Comparison of ENCODE assay signal across 8 mouse cellular contexts in the genomic region with DNA sequence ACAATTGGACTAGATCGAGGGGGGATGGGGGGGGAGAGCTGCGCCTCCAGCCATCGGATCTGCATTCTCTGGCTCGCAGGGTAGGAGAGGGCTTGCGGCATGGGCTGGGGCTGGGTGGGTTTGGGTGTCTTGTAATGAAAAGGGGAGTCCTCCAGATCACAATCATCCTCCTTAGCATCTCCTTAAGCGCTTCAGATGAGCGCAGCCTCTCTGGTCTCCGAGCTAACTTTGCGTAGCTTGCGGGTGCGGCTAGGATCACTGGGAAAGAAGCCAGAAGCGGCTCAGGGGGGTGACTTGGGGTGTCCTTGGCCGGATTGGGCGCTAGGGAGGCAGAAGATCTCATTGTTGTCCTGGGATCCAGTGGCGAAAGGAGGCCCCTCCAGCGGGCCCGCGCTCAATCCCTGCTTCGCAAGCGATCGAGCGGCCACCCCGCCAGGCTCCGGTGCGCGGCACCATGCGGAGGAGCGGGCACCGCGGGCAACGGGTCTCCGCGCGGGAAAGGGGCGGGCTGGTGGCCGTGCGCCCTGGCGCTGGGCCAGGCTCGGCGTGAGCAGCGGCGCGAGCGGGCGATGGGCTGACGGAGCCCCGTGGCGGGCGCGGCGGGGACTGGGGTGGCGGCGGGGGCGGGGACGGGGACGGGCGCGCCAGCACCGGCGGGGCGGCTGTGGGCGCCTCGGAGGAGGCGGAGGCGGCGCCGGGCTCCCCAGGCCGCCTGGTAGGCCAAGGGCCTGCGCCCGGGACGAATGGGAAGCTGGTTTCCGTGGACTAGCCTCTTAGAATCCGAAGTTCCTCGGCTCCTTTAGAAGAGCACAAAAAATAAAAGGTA.
A peak's percentile ranks its signal among the peaks of the same experiment; 100 is the strongest.
DNase-seq lines count a peak whose midpoint lies in the region; ATAC-seq lines count a peak whose summit lies in the region.

No protein-coding gene starts in this region.

- intact Hi-C loops in left cerebral cortex, postnatal 10 days (cut with DNase I), result no loop called here

- no peaks in the 10 kb centered on the region for H3K36me3 ChIP-seq in hindbrain, embryonic 13.5 days

- H3K4me3 ChIP-seq in hindbrain, embryonic 13.5 days, result peak overlapping the region; percentile 76

- peak overlapping the region; percentile 95 for H3K9ac ChIP-seq in hindbrain, embryonic 13.5 days

- H3K4me2 ChIP-seq in hindbrain, embryonic 13.5 days, result peak overlapping the region; percentile 67

- H3K27me3 ChIP-seq in hindbrain, embryonic 13.5 days, result no peaks in the 10 kb centered on the region

- peak; percentile 66 for ATAC-seq in hindbrain, embryonic 13.5 days (ENCODE audit: low FRiP score)

- peak; percentile 74 to 90 for DNase-seq in adrenal gland, adult (ENCODE audit: inconsistent age in 2 of 2, low spot score in 1 of 2)
- peak; percentile 65 to 74 for DNase-seq in cerebellum, postnatal 25 days
- peak; percentile 49 for DNase-seq in gastrocnemius, adult 18-20 months (ENCODE audit: low spot score)
- peak; percentile 26 to 79 for DNase-seq in left cerebral cortex, postnatal 10 days (ENCODE audit: extremely low spot score in 1 of 2, low spot score in 2 of 2)
- peak; percentile 72 to 83 for DNase-seq in lung, postnatal 4 days
- DNase-seq in right cerebral cortex, adult 18-20 months, result peak; percentile 58
- DNase-seq in spleen, adult 12 weeks (ENCODE audit: low spot score), result no peak

- H3K4me1 ChIP-seq in hindbrain, embryonic 13.5 days (replicated peaks), result peaks cover 50% of the 10 kb centered on the region

- under 1% methylated on average over 63 of the region's 74 CpGs for WGBS in hindbrain, embryonic 13.5 days

- H3K9me3 ChIP-seq in hindbrain, embryonic 13.5 days, result no peaks in the 10 kb centered on the region

- peak overlapping the region; percentile 100 for H3K27ac ChIP-seq in hindbrain, embryonic 13.5 days
